Mouse (Mus musculus) neural tube, embryonic 10.5 days (tissue): Measurements from ENCODE around the gene Irx5.
A peak's percentile ranks its signal among the peaks of the same experiment; 100 is the strongest.

Experiments
- DNase-seq: peaks from one replicate; pipeline ENCODE4 v3.0.0-alpha.2; 2017; ENCODE audit warnings: low spot score; ENCODE audit errors: extremely low spot score

Gene Irx5

GRCm38 (mm10) chr8:92360083-92360861 lies 2.8 kb downstream of the Irx5 start:
- DNase-seq = peak; percentile 72

- DNase-seq = peak; percentile 81
Observed at GRCm38 (mm10) chr8:92361546-92362351, 4.3 kb downstream of the Irx5 start.

- peak; percentile 51 for DNase-seq
Observed at GRCm38 (mm10) chr8:92362396-92363115, 5.1 kb downstream of the Irx5 start.

- peak; percentile 54 for DNase-seq
Observed at GRCm38 (mm10) chr8:92363217-92364147, 6.1 kb downstream of the Irx5 start.

- DNase-seq = peak; percentile 83
Observed at GRCm38 (mm10) chr8:92364148-92364775, 6.8 kb downstream of the Irx5 start.

- DNase-seq = no peak
Observed at GRCm38 (mm10) chr8:92364776-92365240, 7.4 kb downstream of the Irx5 start.

GRCm38 (mm10) chr8:92365241-92365943 lies 8.0 kb downstream of the Irx5 start:
- peak; percentile 75 for DNase-seq

- DNase-seq = peak; percentile 50
Observed at GRCm38 (mm10) chr8:92365944-92366735, 8.7 kb downstream of the Irx5 start.

- peak; percentile 76 for DNase-seq
Observed at GRCm38 (mm10) chr8:92366736-92367267, 9.4 kb downstream of the Irx5 start.

GRCm38 (mm10) chr8:92379524-92379923 lies 22.1 kb downstream of the Irx5 start:
- DNase-seq = no peak

GRCm38 (mm10) chr8:92380571-92380970 lies 23.1 kb downstream of the Irx5 start:
- DNase-seq = no peak

- no peak for DNase-seq
Observed at GRCm38 (mm10) chr8:92387893-92388292, 30.5 kb downstream of the Irx5 start.

GRCm38 (mm10) chr8:92404218-92404617 lies 46.8 kb downstream of the Irx5 start:
- no peak for DNase-seq

- DNase-seq = no peak
Observed at GRCm38 (mm10) chr8:92408092-92408491, 50.7 kb downstream of the Irx5 start.

- no peak for DNase-seq
Observed at GRCm38 (mm10) chr8:92413583-92413982, 56.2 kb downstream of the Irx5 start.

GRCm38 (mm10) chr8:92420666-92421065 lies 63.2 kb downstream of the Irx5 start:
- no peak for DNase-seq
